Mouse (Mus musculus) ES-E14 (cell line): Measurements from ENCODE around the gene Frmd6. TPM values are rescaled to one million over a fixed set of nuclear protein-coding genes. Genes with fewer than 3 reads are reported as not detected.

Source experiments
- DNase-seq: peaks from one replicate; pipeline ENCODE4 v3.0.0-alpha.2; 2013; ENCODE audit warnings: low read depth, low spot score
- H3K27ac ChIP-seq: 2 replicates; pipeline ENCODE4 v1.5.1; 2012; ENCODE audit warnings: low read depth, mild to moderate bottlenecking, low read length, moderate library complexity, mixed read lengths; ENCODE audit not compliant: poor library complexity, insufficient read depth, severe bottlenecking
- H3K36me3 ChIP-seq: 2 replicates; pipeline ENCODE4 v1.6.1; 2012; ENCODE audit warnings: mild to moderate bottlenecking, low read length, moderate library complexity, mixed read lengths; ENCODE audit not compliant: control insufficient read depth, poor library complexity, insufficient read depth, severe bottlenecking
- H3K4me1 ChIP-seq, 2 experiments: fragments of 150-350 bp in 1 of 2; sonication (generic) in 1 of 2; 2 replicates each; pipeline ENCODE4 v1.6.1; 2012; ENCODE audit warnings: low read length in 2 of 2, mild to moderate bottlenecking in 1 of 2, mixed read lengths in 1 of 2; ENCODE audit not compliant: control insufficient read depth in 2 of 2, insufficient read depth in 2 of 2, poor library complexity in 1 of 2
- H3K4me3 ChIP-seq, 2 experiments: fragments of 150-350 bp in 1 of 2; sonication (generic) in 1 of 2; 2 replicates each; pipeline ENCODE4 v1.5.1; 2012; ENCODE audit warnings: low read length in 2 of 2, low read depth in 1 of 2, mild to moderate bottlenecking in 1 of 2, mixed read lengths in 1 of 2; ENCODE audit not compliant: insufficient read depth in 1 of 2, poor library complexity in 1 of 2, severe bottlenecking in 1 of 2
- H3K9ac ChIP-seq: 2 replicates; pipeline ENCODE4 v1.6.1; 2012; ENCODE audit warnings: low read depth, mild to moderate bottlenecking, low read length, mixed read lengths; ENCODE audit not compliant: poor library complexity, insufficient read depth, severe bottlenecking
- H3K9me3 ChIP-seq: fragments of 150-350 bp; sonication (generic); 2 replicates; pipeline ENCODE4 v1.6.1; 2012; ENCODE audit warnings: low read depth, mild to moderate bottlenecking, low read length; ENCODE audit not compliant: control insufficient read depth, insufficient read depth
- CHD2 ChIP-seq: IDR thresholded peaks from 2 replicates; pipeline ENCODE4 v1.6.1; 2014; ENCODE audit warnings: mild to moderate bottlenecking, low read depth, low read length, inconsistent platforms
- HCFC1 ChIP-seq: IDR thresholded peaks from 2 replicates; pipeline ENCODE4 v1.6.1; 2012; ENCODE audit warnings: low read length, inconsistent platforms, borderline replicate concordance; ENCODE audit not compliant: insufficient read depth
- MAFK ChIP-seq: IDR thresholded peaks from 2 replicates; pipeline ENCODE4 v1.6.1; 2014; ENCODE audit warnings: mild to moderate bottlenecking, low read depth, low read length, inconsistent platforms; ENCODE audit not compliant: insufficient read depth
- ZC3H11A ChIP-seq: IDR thresholded peaks from 2 replicates; pipeline ENCODE4 v1.6.1; 2012; ENCODE audit warnings: low read depth, mild to moderate bottlenecking, inconsistent platforms, low read length, borderline replicate concordance
- ZNF384 ChIP-seq: IDR thresholded peaks from 2 replicates; pipeline ENCODE4 v1.6.1; 2012; ENCODE audit warnings: low read depth, low read length, inconsistent platforms
- in situ Hi-C, 2 experiments: fragments of 600-800 bp; cut with MboI; formaldehyde crosslinking; loops; one replicate each; pipeline ENCODE4 v1.15.1; 2025; ENCODE audit warnings: low sequenced_read_pairs in 2 of 2, inconsistent platforms in 1 of 2; ENCODE audit not compliant: unreplicated experiment in 2 of 2
- total RNA-seq: library from RNA; depleted of rRNA; stranded (reverse); fragments of 300-350 nt; gene quantifications from 2 replicates; pipeline ENCODE4 v1.2.3, GENCODE M21; 2012

The Frmd6 gene
- total RNA-seq, 1 experiment: 22.5 TPM

- no peak for TF ChIP-seq ZNF384
- TF ChIP-seq MAFK: no peak
- TF ChIP-seq HCFC1: no peak
- no peak for TF ChIP-seq ZC3H11A
- no peak for TF ChIP-seq CHD2
- peaks cover 0 to 3% of the 10 kb centered on the region in 2 experiments; a peak in 1 of 4 replicates for H3K4me1 ChIP-seq
- H3K36me3 ChIP-seq: no peaks in the 10 kb centered on the region
- H3K9ac ChIP-seq: no peak overlapping the region
- H3K9me3 ChIP-seq: no peaks in the 10 kb centered on the region
- no peak overlapping the region for H3K27ac ChIP-seq
- H3K4me3 ChIP-seq: no peak overlapping the region
- DNase-seq: no peak
- in situ Hi-C loops: no loop called here
Measured at GRCm38 (mm10) chr12:70807975-70808374, 17.3 kb upstream of the Frmd6 start.

GRCm38 (mm10) chr12:70809957-70810356 is 15.4 kb upstream of the Frmd6 start:
- H3K36me3 ChIP-seq: no peaks in the 10 kb centered on the region
- no peak for TF ChIP-seq ZNF384
- no peak for TF ChIP-seq ZC3H11A
- in situ Hi-C loops: no loop called here

GRCm38 (mm10) chr12:70811772-70812171 is 13.5 kb upstream of the Frmd6 start:
- Histone ChIP-seq H3K27ac (no peak overlapping the region), H3K9me3 (no peaks in the 10 kb centered on the region), H3K4me1 (peaks cover 0 to 6% of the 10 kb centered on the region in 2 experiments; a peak in 1 of 4 replicates), H3K9ac (no peak overlapping the region), H3K4me3 (no peak overlapping the region), H3K36me3 (no peaks in the 10 kb centered on the region)
- in situ Hi-C loops: no loop called here
- TF ChIP-seq MAFK (no peak), ZNF384 (no peak), CHD2 (no peak), HCFC1 (no peak), ZC3H11A (no peak)
- DNase-seq: no peak

More at GRCm38 (mm10) chr12:70809957-70810356, 15.4 kb upstream of the Frmd6 start:
- Histone ChIP-seq H3K9me3 (no peaks in the 10 kb centered on the region), H3K4me1 (peaks cover 0 to 6% of the 10 kb centered on the region in 2 experiments; a peak in 1 of 4 replicates), H3K9ac (no peak overlapping the region), H3K27ac (no peak overlapping the region), H3K4me3 (no peak overlapping the region)
- no peak for DNase-seq

- in situ Hi-C loops: no loop called here
- Histone ChIP-seq H3K9me3 (no peaks in the 10 kb centered on the region), H3K36me3 (no peaks in the 10 kb centered on the region), H3K9ac (no peak overlapping the region), H3K4me1 (peaks cover 0 to 6% of the 10 kb centered on the region in 2 experiments; a peak in 1 of 4 replicates), H3K4me3 (no peak overlapping the region), H3K27ac (no peak overlapping the region)
- no peak for TF ChIP-seq HCFC1
- TF ChIP-seq ZC3H11A: no peak
- TF ChIP-seq CHD2: no peak
- TF ChIP-seq ZNF384: no peak
- no peak for TF ChIP-seq MAFK
- DNase-seq: no peak
Measured at GRCm38 (mm10) chr12:70812176-70812575, 13.1 kb upstream of the Frmd6 start.

GRCm38 (mm10) chr12:70812822-70813465 is 12.4 kb upstream of the Frmd6 start:
- Histone ChIP-seq H3K9ac (no peak overlapping the region), H3K9me3 (no peaks in the 10 kb centered on the region), H3K4me3 (no peak overlapping the region), H3K27ac (0 out of 2 replicates have a peak overlapping the region, but pooled peaks have one; percentile 22), H3K4me1 (peaks cover 0 to 6% of the 10 kb centered on the region in 2 experiments; a peak in 1 of 4 replicates), H3K36me3 (no peaks in the 10 kb centered on the region)
- in situ Hi-C loops: no loop called here
- no peak for TF ChIP-seq MAFK
- TF ChIP-seq HCFC1: no peak
- TF ChIP-seq CHD2: no peak
- TF ChIP-seq ZNF384: no peak
- no peak for TF ChIP-seq ZC3H11A
- peak; percentile 51 for DNase-seq
